Mouse (Mus musculus) right cerebral cortex, postnatal 36 days (tissue): ENCODE measurements around the gene Kcnk4.

Experiments
- DNase-seq, 2 experiments: peaks; one replicate each; pipeline ENCODE4 v3.0.0; 2022; ENCODE audit warnings: low spot score in 2 of 2, mixed read lengths in 1 of 2

Kcnk4 gene

GRCm38 (mm10) chr19:6892512-6892911 is 41.8 kb downstream of the Kcnk4 start:
- DNase-seq: no peak

DNA sequence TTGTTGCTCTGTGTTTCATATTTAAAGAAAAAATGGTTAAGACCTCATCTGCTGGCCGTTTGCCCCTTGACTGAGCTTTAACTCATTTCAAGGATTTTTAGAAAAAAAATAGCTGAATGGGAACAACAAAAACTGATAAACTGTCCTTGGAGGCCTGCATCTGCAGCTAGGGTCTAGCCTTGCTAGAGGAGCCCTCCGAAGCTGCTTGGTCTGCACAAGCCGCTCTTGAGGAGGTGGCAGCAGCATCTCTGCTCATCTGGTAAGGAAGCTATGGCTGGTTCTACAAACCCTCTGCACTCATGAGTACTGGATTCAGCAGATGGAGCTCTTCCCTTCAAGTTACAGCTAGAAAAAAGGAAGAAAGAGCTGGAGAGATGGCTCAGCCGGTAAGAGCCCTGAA is 56.4 kb downstream of the Kcnk4 start:
- DNase-seq: no peak

DNA sequence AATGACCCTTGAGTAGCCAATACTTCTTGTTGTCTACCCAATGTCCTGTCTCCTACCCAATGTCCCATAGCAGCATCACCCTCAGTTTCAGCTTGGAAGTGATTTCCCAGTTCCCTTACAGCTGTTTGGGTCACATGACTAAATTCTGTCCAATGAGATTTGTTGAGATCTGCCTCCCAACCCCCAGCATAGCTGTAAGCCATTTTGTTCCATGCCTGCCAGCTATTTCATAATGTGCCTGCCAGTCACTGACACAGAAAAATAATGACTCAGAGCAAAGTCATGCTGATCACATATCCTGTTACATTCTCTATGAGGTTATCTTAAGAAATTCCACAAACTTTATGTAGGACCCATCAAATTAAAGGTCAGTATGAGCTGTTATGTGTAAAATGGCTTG is 57.5 kb downstream of the Kcnk4 start:
- DNase-seq: no peak

DNA sequence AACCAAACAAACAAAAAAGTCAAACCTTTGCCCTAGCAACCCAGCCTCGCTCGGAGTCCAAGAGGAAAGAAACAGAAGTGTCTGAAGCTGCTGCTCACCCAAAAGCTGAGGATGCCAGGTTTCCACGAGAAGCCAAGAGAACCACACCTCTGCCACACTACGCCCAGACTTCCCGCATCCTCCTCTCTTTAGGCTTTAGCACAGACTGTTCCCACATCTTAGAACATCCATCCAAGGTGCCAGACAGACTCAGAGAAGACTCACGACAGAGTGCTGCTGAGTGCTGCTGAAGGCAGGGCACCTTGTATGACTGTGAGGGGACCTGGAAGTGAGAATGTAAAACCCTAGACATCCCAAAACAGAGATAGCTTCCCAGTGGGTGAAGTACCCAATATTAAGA is 58.5 kb downstream of the Kcnk4 start:
- no peak for DNase-seq

DNA sequence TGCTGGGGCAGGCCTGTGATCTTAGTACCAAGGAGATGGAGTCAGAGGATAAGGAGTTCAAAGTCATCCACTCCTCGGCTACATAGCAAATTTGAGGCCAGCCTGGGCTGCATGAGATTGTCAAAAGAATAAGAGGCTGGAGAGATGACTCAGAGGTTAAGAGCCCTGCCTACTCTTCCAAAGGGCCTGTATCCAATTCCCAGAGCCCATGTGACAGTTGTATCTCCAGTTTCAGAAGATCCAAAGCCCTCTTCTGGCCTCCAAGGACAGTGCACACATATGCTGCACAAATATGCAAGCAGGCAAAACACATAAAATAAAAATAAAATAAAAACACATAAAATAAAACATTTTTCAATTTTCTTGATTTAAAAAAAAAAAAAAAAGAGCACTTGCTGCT is 60.1 kb downstream of the Kcnk4 start:
- no peak for DNase-seq
